Mouse (Mus musculus): ENCODE results near the gene Kbtbd2.

DNA sequence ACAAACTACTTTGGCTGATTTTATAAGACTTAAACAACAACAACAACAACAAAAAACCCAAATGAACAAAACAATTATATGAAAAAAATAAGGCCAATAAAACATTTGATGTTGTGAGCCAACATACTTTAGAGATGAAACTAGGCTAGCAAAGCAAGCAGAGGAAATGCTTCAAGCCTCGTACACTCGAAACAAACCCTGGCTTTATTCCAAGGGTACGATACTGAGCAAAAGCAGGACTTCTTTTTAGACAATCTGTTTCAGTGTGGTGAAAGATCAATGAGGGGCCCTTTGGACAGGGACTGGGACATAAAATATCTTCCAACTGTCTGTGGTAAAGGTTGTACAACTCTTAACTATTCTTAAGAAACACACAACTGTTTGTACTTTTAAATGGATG lies 21.8 kb downstream of the Kbtbd2 start:
- TF ChIP-seq GATA1 (IDR thresholded peaks at IDR 0.05; ENCODE audit: borderline replicate concordance, low read length), result no peak
- TF ChIP-seq FLI1 (IDR thresholded peaks at IDR 0.05; ENCODE audit: low read length), result no peak
